Mouse (Mus musculus) lung, postnatal 0 days (tissue): Measurements from ENCODE around the gene Tbp.

Experiments used
- CTCF ChIP-seq: IDR thresholded peaks from 2 replicates; pipeline ENCODE4 v1.5.1; 2016; ENCODE audit warnings: antibody characterized with exemption, mild to moderate bottlenecking
- EP300 ChIP-seq: IDR thresholded peaks from 2 replicates; pipeline ENCODE4 v1.6.1; 2016; ENCODE audit warnings: antibody characterized with exemption, mild to moderate bottlenecking, control low read depth

DNA sequence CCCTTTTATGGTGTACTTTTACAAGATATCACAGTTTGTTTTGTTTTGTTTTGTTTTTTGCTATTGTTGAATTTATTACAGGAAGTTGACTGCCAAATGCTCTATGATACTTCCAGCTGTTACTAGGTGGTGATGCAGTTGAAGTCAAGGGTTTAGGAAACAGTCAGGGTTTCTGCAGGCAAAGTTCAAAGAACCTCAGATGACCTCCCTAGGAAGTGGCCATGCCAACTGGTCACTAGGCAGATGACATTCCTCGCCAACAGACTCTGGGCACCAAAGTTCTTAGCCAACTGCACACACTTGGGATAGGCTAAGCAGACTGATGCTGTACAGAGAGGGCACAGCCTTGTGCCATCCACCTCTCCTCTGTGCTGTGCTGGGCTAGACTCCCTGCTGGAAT is 75.4 kb downstream of the Tbp start:
- TF ChIP-seq CTCF: no peak
- no peak for TF ChIP-seq EP300
